ENCODE assay signal across 9 mouse cellular contexts in the genomic region with DNA sequence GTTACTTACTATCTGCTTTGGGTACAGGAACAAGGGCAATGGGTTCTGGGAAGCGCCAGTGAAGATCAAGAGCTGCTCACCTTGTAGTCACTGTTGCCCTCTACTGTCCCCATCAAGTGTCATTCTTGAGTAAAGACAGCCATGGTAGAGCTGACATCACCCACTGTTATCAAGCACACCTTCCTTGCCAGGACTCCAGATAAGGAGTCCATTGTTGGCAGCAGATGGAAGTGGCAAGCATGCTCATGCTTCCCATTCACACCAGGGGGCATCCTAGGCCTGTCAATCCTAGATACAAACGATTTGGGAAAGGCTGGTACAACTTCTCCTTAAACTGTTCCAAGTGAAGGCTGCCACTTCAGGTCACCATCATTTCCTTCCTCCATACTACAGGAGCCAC. TPM values are rescaled to one million over a fixed set of nuclear protein-coding genes. Genes with fewer than 3 reads are reported as not detected.
DNase-seq lines count a peak whose midpoint lies in the region; ATAC-seq and TF ChIP-seq lines count a peak whose summit lies in the region.
"Had no signal": no experiment of that assay in that cellular context is flagged by ENCODE, and none has a peak within 500 bp of the region (broad histone marks: within the 10 kb centered on the region; RNA-seq: fewer than 3 reads in every experiment).

No protein-coding gene starts in this region.

- peak; percentile 77 for TF ChIP-seq CTCF in gastrocnemius, adult 2 months (IDR thresholded peaks at IDR 0.05)
- peak; percentile 86 for TF ChIP-seq CTCF in stomach, postnatal 0 days (IDR thresholded peaks at IDR 0.05; ENCODE audit: low read depth)

- DNase-seq in gastrocnemius, adult 2 months = peak; percentile 56
- no peak for DNase-seq in gastrocnemius, postnatal 4 days (ENCODE audit: low spot score in 2 of 2)
- DNase-seq in NIH3T3 (ENCODE audit: low read depth) = peak; percentile 88
- DNase-seq in heart, adult 8-10 months (ENCODE audit: low spot score) = peak; percentile 56
- DNase-seq in liver, embryonic 13.5 days = peak; percentile 29
- DNase-seq in stomach, postnatal 0 days (ENCODE audit: low spot score) = peak; percentile 72
- DNase-seq in thymus, postnatal 25 days = no peak
- no peak for DNase-seq in urinary bladder, adult 2 months (ENCODE audit: low spot score)

- peaks cover 55% of the 10 kb centered on the region for H3K36me3 ChIP-seq in liver, embryonic 13.5 days
- peaks cover 17% of the 10 kb centered on the region for H3K36me3 ChIP-seq in stomach, postnatal 0 days (ENCODE audit: control insufficient read depth, insufficient read depth, low read length)

- no peak overlapping the region for H3K9ac ChIP-seq in liver, embryonic 13.5 days
- H3K9ac ChIP-seq in stomach, postnatal 0 days (ENCODE audit: low read length) = no peak overlapping the region
- H3K9ac ChIP-seq: limb, embryonic 12.5 days had no signal

- no peak overlapping the region for H3K4me3 ChIP-seq in gastrocnemius, adult 2 months
- no peak overlapping the region for H3K4me3 ChIP-seq in liver, embryonic 13.5 days (replicated peaks)
- H3K4me3 ChIP-seq in stomach, postnatal 0 days (ENCODE audit: low read depth, low read length) = no peak overlapping the region
- H3K4me3 ChIP-seq: limb, embryonic 12.5 days had no signal

- H3K4me2 ChIP-seq in liver, embryonic 13.5 days = no peak overlapping the region
- no peak overlapping the region for H3K4me2 ChIP-seq in stomach, postnatal 0 days (replicated peaks; ENCODE audit: low read depth)
- H3K4me2 ChIP-seq: limb, embryonic 12.5 days had no signal

- no peak for TF ChIP-seq EP300 in stomach, postnatal 0 days (optimal IDR thresholded peaks at IDR 0.05)

- ATAC-seq in liver, embryonic 13.5 days (ENCODE audit: low read depth) = peak; percentile 62; the same call in 1 of the 2 replicates
- ATAC-seq in stomach, postnatal 0 days (ENCODE audit: low FRiP score, low TSS enrichment) = peak; percentile 76

- intact Hi-C loops in gastrocnemius, adult 2 months (cut with DNase I) = loop anchor here (1.0 kb wide), 1 partner anchor 56 kb away; no protein-coding TSS in a partner anchor

- H3K9me3 ChIP-seq in liver, embryonic 13.5 days (replicated peaks) = no peaks in the 10 kb centered on the region
- no peaks in the 10 kb centered on the region for H3K9me3 ChIP-seq in stomach, postnatal 0 days (ENCODE audit: control insufficient read depth, low read length)
- H3K9me3 ChIP-seq: limb, embryonic 12.5 days had no signal

- peaks cover 11% of the 10 kb centered on the region for H3K4me1 ChIP-seq in liver, embryonic 13.5 days (replicated peaks)
- H3K4me1 ChIP-seq in stomach, postnatal 0 days (replicated peaks; ENCODE audit: control insufficient read depth, insufficient read depth) = no peaks in the 10 kb centered on the region
- H3K4me1 ChIP-seq: limb, embryonic 12.5 days had no signal

- H3K27me3 ChIP-seq in liver, embryonic 13.5 days = no peaks in the 10 kb centered on the region
- H3K27me3 ChIP-seq in stomach, postnatal 0 days (ENCODE audit: control insufficient read depth, insufficient read depth, low read length) = no peaks in the 10 kb centered on the region
- H3K27me3 ChIP-seq: limb, embryonic 12.5 days had no signal

- H3K27ac ChIP-seq in gastrocnemius, adult 2 months = no peak overlapping the region
- no peak overlapping the region; the same call in 1 of the 2 replicates for H3K27ac ChIP-seq in liver, embryonic 13.5 days
- H3K27ac ChIP-seq in stomach, postnatal 0 days (replicated peaks) = no peak overlapping the region
- H3K27ac ChIP-seq: limb, embryonic 12.5 days had no signal

- 53% methylated on average over 2 of the region's 2 CpGs for whole genome bisulfite sequencing in liver, embryonic 13.5 days (ENCODE audit: insufficient replicate concordance)
- 64% methylated on average over 2 of the region's 2 CpGs for WGBS in stomach, postnatal 0 days

RNA-seq across cellular contexts. Expression of a gene that starts 14.3 kb away (rescaled TPM):
- 100 to 1,000 TPM; 134 to 150 TPM for total RNA-seq in gastrocnemius, adult 2 months (2021)
- 100 to 1,000 TPM; 194 to 218 TPM for total RNA-seq in gastrocnemius, postnatal 4 days (2021)
- 100 to 1,000 TPM; 248 to 275 (median 267) TPM for total RNA-seq in heart, adult 8-10 months (2022)
- 117 and 123 TPM in 2 replicates for polyA plus RNA-seq in liver, embryonic 13.5 days (2015; fragmentation: Nextera tagmentation; extraction: Ambion mirVana)
- polyA plus RNA-seq in stomach, postnatal 0 days (2015; fragmentation: Nextera tagmentation; extraction: Ambion mirVana) = 164 TPM in 2 replicates
- polyA plus RNA-seq in urinary bladder, adult 2 months (2012; rRNA removed) = 238 and 246 TPM in 2 replicates

RNA-seq across cellular contexts. Expression of a gene that starts 27.5 kb away (rescaled TPM):
- 10 to 100 TPM; 88.8 to 90.7 TPM for total RNA-seq in gastrocnemius, adult 2 months (2021)
- total RNA-seq in gastrocnemius, postnatal 4 days (2021) = 10 to 100 TPM; 67.5 to 67.8 TPM
- total RNA-seq in heart, adult 8-10 months (2022) = 100 to 1,000 TPM; 126 to 160 (median 136) TPM
- 214 and 231 TPM in 2 replicates for polyA plus RNA-seq in liver, embryonic 13.5 days (2015; fragmentation: Nextera tagmentation; extraction: Ambion mirVana)
- 51.1 and 54.6 TPM in 2 replicates for polyA plus RNA-seq in stomach, postnatal 0 days (2015; fragmentation: Nextera tagmentation; extraction: Ambion mirVana)
- 106 and 118 TPM in 2 replicates for polyA plus RNA-seq in urinary bladder, adult 2 months (2012; rRNA removed)

RNA-seq across cellular contexts. Expression of a gene that starts 35.6 kb away (rescaled TPM):
- 1 to 10 TPM; 1.4 to 5.9 TPM for total RNA-seq in gastrocnemius, adult 2 months (2021)
- total RNA-seq in gastrocnemius, postnatal 4 days (2021) = 10 to 100 TPM; 22.5 to 43.8 TPM
- 1 to 10 TPM; 2.9 to 9.8 (median 8.3) TPM for total RNA-seq in heart, adult 8-10 months (2022)
- polyA plus RNA-seq in liver, embryonic 13.5 days (2015; fragmentation: Nextera tagmentation; extraction: Ambion mirVana) = 18.9 and 20.2 TPM in 2 replicates
- 31.3 and 42.4 TPM in 2 replicates for polyA plus RNA-seq in stomach, postnatal 0 days (2015; fragmentation: Nextera tagmentation; extraction: Ambion mirVana)
- 7.7 and 11.3 TPM in 2 replicates for polyA plus RNA-seq in urinary bladder, adult 2 months (2012; rRNA removed)

RNA-seq across cellular contexts. Expression of a gene that starts 59.4 kb away (rescaled TPM):
- total RNA-seq in gastrocnemius, adult 2 months (2021) = 10 to 100 TPM; 79.1 to 95.6 TPM
- 100 to 1,000 TPM; 145 to 171 TPM for total RNA-seq in gastrocnemius, postnatal 4 days (2021)
- total RNA-seq in heart, adult 8-10 months (2022) = 10 to 100 TPM; 76.0 to 96.9 (median 84.0) TPM
- 160 and 237 TPM in 2 replicates for polyA plus RNA-seq in liver, embryonic 13.5 days (2015; fragmentation: Nextera tagmentation; extraction: Ambion mirVana)
- polyA plus RNA-seq in stomach, postnatal 0 days (2015; fragmentation: Nextera tagmentation; extraction: Ambion mirVana) = 115 and 122 TPM in 2 replicates
- polyA plus RNA-seq in urinary bladder, adult 2 months (2012; rRNA removed) = 107 and 131 TPM in 2 replicates

Comparison
In these comparisons a context has a peak if more than half of its experiments do, and no peak if none do; other contexts are left out.
1. DNase-seq: peak in gastrocnemius, adult 2 months (single experiment), NIH3T3 (single experiment), heart, adult 8-10 months (single experiment), liver, embryonic 13.5 days (single experiment) and stomach, postnatal 0 days (single experiment); none in gastrocnemius, postnatal 4 days (0 of 2), thymus, postnatal 25 days (single experiment) and urinary bladder, adult 2 months (single experiment).